Mouse (Mus musculus): ENCODE data around the gene Zfp362.

Zfp362 gene

DNA sequence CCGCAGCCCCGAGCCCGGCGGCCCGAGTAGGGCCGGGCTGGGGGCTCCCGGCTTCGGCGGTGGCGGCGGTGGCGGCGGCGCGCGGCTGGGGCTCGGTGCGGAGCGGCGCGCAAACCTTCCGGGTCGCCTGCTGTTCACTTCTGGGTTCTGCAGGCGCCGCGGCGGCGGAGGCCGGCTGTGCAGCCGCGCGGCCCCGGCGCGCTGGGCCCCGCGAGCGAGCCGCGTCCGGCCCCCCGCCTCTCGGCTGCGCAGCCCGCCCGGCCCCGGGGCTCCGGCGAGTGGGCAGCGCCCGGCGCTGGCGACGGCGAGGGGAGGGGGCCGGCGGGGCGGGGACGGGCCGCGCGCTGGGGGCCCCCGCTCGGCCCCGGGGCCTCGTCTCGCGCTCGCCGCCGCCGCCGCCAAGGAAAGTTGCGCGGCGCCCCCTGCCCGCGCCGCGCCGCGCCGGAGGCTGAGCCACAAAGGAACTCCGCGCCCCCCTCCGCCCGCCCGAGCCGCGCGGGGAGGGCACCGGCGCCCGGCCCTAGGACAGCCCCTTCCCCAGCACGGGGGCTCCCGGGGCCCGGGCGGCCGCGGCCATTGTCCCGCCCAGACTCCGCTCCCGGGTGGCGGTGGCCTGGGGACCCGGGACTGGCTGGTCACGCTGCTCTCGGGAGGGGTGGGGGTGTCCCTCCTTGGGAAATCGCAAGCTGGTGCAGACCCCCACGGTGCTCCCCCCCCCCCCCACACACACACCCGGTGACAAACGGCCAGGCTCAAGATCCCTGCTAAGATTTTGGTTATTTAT, at the start of gene Zfp362:
Zfp362 (minus strand) TSS at position 3 of the 784 bp plus-strand sequence.
- peak; percentile 44 for DNase-seq (ENCODE audit: low spot score)

GRCm38 (mm10) chr4:128855613-128856040, 49.8 kb upstream of the Zfp362 start:
- no peak for DNase-seq (ENCODE audit: low spot score)

DNA sequence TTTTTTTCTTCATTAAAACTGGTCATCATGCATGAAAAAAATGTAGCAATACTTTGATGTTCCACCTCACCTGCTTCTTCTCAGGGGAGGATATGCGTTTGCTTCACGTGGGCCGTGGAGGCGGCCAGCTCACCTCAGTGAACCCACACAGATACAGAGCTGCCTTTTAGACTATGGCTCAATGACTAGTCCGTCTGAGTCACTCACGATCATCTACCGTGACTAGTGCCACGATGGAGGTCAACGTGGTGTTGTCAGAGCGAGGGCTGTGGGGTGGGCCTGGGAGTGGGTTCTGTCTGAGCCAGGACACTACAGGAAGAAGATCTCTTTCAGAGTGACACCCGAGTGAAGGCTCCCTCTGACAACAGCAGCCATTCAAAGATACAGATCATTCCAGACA, 47.3 kb upstream of the Zfp362 start:
- DNase-seq (ENCODE audit: low spot score), result no peak

DNA sequence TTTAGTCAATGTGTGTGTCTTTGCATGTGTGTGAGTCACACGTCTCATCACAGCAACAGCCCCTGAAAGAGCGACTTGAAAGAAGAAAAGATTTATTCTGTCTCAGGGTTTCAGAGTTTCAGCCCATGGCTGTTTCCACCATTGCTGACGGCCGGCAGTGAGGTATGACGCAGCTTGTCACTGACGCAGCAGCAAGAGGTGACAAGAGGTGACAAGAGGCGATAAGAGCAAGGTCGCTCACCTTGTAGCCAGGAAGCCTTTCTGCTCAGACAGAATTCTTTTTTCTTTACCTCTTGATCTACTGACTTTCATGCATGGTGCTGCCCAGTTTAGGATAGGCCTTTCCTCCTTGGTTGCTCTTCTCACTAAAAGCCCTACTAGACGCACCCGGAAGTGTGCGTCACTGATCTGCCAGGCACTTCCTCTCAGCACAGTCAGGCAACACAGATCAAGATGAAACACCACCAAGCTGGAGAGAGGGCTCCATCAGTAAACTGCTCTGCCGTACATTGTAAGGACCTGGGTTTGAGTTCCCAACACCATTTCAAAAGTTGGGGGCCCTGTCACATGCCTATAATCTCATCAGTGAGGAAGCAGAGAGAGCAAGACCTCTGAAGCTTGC, 46.5 kb upstream of the Zfp362 start:
- no peak for DNase-seq (ENCODE audit: low spot score)

DNA sequence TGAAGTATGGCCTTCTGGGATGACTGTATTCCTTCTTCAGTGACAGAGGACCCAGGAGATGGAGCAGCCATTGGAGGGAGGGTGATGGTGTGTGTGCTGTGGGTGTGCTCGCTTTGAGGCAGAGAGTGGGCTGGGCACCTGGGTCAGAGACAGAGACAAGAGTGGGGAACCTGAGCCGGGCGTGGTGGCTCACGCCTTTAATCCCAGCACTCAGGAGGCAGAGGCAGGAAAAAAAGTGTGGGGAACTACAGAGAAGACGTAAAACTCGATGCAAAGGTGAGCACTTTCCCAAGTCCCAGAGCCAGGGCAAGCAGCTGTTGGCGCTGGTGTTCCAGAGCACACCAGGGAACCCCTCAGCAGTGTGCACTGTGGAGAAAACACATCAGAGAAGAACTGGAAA, 43.8 kb upstream of the Zfp362 start:
- no peak for DNase-seq (ENCODE audit: low spot score)

- DNase-seq (ENCODE audit: low spot score), result no peak
Measured at GRCm38 (mm10) chr4:128848961-128849360, 43.1 kb upstream of the Zfp362 start.

GRCm38 (mm10) chr4:128845367-128845973, 39.6 kb upstream of the Zfp362 start:
- no peak for DNase-seq (ENCODE audit: low spot score)

DNA sequence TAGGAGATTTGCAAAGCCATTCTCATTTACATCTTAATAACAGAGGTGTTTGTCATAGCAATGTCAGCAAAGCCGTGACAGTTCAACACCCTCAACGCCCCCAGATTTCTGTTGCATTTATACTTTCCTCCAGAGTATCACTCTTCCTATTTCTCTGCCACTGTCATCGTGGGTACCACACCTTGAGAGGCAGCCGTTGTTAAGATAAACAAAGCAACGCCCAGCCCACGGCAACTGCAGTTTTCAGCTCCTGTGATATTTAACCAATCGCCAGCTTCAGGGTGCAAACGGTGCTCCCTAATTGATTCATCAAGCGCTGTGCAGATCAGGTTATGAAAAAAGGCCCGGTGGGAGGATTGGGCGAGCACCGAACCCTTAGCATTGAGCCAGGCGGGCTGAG, 38.7 kb upstream of the Zfp362 start:
- DNase-seq (ENCODE audit: low spot score), result no peak

DNA sequence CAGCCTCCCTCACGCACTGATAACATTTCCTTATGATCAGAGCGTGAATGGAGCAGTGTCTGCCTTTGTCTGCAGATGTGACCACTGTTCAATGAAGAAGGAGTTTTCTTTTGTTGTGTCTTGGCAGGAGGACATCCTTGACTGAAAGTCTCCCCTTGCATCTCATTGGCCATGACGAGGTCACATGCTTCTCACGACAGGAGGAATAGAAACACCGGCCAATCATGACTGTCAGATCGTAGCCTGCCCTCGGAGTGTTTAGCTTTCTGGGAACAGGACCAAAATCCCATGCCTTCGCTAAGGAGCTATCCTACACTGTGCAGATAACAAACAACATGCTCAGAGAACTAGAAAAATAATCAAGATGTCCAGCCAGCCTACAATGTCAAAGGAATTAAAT, 35.4 kb upstream of the Zfp362 start:
- peak; percentile 43 for DNase-seq (ENCODE audit: low spot score)

- peak; percentile 79 for DNase-seq (ENCODE audit: low spot score)
Measured at GRCm38 (mm10) chr4:128839811-128840738, 34.2 kb upstream of the Zfp362 start.

DNA sequence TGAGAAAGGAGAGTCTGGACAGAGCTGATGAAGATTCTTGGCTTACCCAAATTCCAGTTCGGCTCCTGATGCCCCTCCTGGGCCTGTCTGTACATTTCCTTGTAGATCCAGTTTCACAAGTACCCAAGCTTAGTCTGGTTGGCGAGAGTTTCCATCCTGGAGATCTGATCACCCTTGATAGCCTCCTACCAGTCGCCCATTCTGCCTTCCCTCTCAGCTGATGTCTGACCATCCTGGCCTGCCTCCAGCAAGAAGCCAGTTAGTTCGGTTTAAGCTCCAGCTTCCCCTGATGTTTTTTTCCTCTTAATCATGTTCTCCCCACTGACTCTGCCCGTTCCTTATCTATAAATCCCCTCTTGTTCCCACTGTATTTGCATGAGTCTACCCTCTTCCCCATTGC, 32.4 kb upstream of the Zfp362 start:
- no peak for DNase-seq (ENCODE audit: low spot score)

DNA sequence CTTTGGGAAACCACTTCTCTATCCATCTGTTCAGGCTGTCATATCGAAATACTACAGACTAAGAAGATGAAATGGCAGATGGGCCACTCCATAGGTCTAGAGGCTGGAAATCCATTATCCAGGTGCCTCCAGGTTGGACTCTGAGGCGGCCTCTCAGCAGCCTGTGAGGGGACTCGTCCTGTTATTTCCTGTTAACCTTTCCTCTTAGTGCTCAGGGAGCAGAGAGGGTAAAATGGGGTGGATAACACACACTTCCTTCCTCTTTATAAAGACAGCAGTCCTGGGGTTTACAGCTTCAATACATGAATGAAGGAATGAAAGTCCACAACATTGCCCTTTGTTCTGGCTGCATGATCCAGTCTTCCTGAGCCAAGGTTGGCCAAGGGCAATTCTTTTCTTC, 18.3 kb upstream of the Zfp362 start:
- no peak for DNase-seq (ENCODE audit: low spot score)

- DNase-seq (ENCODE audit: low spot score), result no peak
Measured at GRCm38 (mm10) chr4:128820568-128820967, 14.7 kb upstream of the Zfp362 start.

DNA sequence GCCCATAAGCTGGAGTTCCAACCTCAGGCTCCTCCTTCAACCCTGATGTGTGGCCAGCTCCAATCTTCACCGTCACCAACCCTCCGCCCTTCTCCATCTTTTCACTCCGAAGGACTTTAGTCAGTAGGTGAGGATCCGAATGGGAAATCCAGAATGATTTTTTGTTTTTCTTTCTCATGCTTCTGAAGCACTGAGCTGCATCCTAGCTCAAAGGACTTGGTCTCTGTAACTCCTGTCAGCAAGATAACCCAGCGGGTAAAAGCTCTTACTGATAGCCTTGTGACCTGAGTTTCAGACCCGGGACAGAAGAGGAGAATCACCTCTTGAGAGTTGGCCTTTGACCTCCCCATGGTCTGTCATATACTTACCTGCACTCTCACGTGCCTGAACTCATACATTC, 11.2 kb upstream of the Zfp362 start:
- no peak for DNase-seq (ENCODE audit: low spot score)

- DNase-seq (ENCODE audit: low spot score), result peak; percentile 94
Measured at GRCm38 (mm10) chr4:128811382-128812056, 5.7 kb upstream of the Zfp362 start.

GRCm38 (mm10) chr4:128806827-128807179, 958 bp upstream of the Zfp362 start:
- peak; percentile 88 for DNase-seq (ENCODE audit: low spot score)

DNA sequence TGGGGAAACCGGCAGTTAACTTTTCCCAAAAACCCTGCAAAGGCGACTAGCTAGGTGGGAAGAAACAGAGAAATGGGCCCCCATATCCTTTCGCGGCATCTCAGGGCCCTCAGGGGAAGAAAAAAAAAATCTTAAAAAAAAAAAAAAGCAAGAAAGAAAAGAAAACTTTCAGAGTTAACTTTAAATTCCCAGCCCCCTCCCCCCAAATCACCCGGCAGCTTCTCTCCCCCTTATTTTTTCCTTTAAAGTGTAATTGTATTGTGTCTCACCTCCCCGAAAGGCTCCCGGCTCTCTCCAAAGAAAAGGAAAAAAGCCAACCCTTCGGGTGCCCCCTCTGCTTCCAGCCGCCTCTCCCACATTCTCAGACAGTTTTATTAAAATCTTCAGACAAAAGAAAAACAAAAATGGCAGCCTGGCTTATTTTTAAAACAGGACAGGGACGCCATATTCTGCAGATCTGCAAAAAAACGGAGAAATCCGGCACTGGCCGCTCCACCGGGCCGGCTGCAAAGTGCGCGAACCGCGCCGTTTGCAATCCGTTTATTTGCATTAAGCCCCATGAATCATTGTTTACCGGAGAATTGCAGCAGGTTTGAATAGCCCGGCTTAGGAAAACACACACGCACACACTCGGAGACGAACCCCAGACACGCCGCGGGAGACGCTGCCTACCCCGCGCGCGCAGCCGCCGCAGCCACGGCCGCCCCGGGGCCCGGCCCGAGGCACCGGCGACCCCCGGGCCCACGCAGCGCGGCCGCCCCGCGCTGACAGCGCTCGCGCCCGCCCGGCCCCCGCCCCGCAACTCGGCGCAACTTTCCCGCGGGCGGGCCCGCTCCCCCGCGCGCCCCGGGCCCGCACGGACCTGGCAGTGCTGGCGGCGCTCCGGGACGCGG, 449 bp downstream of the Zfp362 start:
- DNase-seq (ENCODE audit: low spot score), result no peak

DNA sequence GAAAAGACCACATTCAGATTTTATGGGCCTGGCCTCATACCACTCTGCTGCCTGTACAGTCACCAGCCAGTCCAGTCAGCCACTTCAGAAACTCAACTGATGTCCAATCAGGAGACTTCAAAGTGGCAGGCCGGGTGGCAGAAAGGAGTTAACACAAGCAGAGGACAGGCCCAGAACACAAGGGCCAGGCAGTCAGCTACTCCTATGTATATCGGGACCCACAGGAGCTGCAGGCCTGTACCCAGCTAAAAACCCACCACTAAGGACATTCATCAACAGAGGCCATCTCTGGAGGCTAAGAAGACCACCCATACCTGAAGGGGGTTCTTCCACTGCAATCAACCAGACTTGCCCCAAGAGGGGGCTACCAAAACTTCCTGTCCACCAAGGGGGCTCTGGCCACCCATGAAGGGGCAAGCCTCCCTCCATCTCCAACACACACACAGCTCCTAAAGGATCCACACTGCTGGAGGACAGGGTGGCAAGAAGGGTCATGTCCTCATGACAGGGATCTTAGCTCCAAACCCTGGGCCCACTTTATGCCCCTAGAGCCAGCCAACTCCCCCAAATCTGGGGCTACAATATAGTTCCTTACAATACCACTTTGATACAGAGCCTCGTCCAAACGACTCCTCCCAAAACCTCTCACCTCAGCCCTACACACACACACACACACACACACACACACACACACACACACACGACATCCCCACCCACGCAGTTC, 1.3 kb downstream of the Zfp362 start:
- peak; percentile 57 for DNase-seq (ENCODE audit: low spot score)

DNA sequence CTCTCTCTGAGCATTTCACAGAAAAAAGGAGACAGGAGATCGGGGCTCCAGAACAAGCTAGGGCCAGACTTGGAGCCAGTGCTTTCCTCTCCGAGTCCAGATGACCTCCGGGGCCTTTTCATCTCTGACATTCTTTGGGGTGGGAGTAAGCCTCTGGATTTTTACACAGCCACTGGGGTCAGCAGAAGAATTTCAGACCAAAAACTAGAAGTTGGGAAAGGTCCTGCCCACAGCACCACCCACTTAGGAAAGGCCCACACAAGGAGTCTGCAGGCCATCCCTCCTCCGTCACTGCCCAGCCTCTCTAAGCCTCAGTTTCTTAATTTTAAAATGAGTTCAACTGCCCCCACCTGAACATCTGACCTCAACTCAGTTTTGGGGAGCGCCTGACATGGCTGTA, 2.3 kb downstream of the Zfp362 start:
- no peak for DNase-seq (ENCODE audit: low spot score)
